Mouse (Mus musculus) stomach, postnatal 0 days (tissue): ENCODE data around the gene Ociad1.

Source experiments
- CTCF ChIP-seq: IDR thresholded peaks from 2 replicates; pipeline ENCODE4 v1.5.1; 2016; ENCODE audit warnings: antibody characterized with exemption, low read depth, mild to moderate bottlenecking, moderate library complexity
- EP300 ChIP-seq: optimal IDR thresholded peaks from 2 replicates; pipeline ENCODE3; 2016; ENCODE audit warnings: antibody characterized with exemption

GRCm38 (mm10) chr5:73362791-73363190, 70.2 kb downstream of the Ociad1 start:
- no peak for TF ChIP-seq EP300
- no peak for TF ChIP-seq CTCF
